Mouse (Mus musculus): ENCODE results near the gene Myo1e.

DNA sequence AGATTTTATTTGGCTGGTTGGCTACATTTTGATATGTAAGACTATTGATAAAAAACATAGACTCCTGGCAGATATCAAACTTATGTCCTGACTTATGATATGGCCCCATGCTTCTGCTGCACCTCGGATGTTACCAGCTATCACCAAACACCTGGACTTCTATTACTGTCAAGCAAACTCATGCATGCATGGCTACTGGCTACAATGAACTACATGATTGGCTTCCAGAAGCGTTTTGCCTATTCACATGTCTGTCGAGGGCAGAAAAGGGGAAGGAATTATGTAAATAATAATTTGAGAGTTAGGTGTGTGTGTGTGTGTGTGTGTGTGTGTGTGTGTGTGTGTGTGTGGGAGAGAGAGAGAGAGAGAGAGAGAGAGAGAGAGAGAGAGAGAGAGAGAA, 30.0 kb downstream of the Myo1e start:
- TF ChIP-seq CTCF (IDR thresholded peaks at IDR 0.05; ENCODE audit: low read depth, low read length), result no peak
- TF ChIP-seq POLR2A (IDR thresholded peaks at IDR 0.05; ENCODE audit: borderline replicate concordance, low read depth, low read length), result no peak

All from bone marrow macrophage, adult 2 months (primary cell).